Mouse (Mus musculus) lung, adult 2 months (tissue): ENCODE measurements around the gene Runx2.

ENCODE experiments used
- CTCF ChIP-seq: fragments of 200-500 bp; IDR thresholded peaks from 2 replicates; pipeline ENCODE4 v1.5.1; 2011; ENCODE audit warnings: mild to moderate bottlenecking, low read length, control low read depth; ENCODE audit not compliant: insufficient read depth
- POLR2A ChIP-seq: fragments of 200-500 bp; IDR thresholded peaks from 2 replicates; pipeline ENCODE4 v1.6.1; 2011; ENCODE audit warnings: low read depth, mild to moderate bottlenecking, control low read depth, low read length, borderline replicate concordance; ENCODE audit errors: extremely low read depth

- TF ChIP-seq CTCF: no peak
- no peak for TF ChIP-seq POLR2A
Measured at GRCm38 (mm10) chr17:44570899-44571298, 243.7 kb downstream of the Runx2 start.
